Mouse (Mus musculus): ENCODE results near the gene Dcaf12l2. TPM values are rescaled to one million over a fixed set of nuclear protein-coding genes. Genes with fewer than 3 reads are reported as not detected.
A peak's percentile ranks its signal among the peaks of the same experiment; 100 is the strongest.

The Dcaf12l2 gene
- polyA plus RNA-seq (2014; fragmentation: Nextera tagmentation; extraction: Ambion mirVana): 1.4 and 1.6 TPM in 2 replicates

DNA sequence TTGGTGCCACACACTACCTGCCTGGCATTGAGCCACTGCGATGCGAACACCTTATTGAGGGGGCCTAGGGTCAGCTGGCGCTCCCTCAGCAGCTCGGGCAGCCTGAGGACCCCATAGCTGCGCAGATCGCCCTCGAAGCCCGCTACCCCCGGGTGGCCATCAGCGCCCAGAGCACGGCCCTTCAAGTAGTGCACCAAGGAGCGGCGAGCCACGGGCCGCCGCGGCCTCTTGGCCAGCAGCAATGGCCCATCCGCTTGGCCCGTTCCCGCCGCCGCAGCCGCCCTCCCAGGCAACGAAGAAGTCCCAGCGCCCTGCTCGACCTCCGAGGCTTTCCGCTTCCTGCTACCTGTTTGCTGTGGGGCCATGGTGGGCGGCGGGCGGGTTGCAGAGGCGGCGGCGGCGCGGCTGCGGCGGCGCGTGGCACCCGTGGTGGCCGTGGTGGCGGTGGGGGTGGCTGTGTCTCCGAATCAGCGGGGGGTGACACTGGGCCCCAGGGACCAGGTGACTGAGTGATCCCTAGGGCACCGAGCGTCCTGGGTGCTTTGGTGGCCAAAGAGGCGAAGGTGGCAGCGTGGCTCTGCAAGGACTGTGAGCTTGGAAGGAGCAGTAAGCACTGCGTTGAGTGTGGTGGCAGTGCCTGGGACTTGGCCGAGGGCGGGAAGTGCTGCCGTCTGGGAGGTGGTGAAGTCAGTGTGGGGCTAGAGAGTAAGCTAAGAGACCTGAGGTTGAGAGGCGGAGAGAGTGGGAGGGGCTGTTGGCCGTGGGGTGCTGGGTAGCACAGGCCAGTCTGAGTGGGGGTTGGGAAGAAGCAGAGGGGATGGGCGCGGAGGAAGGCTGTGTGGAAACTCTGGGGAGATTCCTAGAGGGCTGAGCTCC lies at the start of gene Dcaf12l2:
Dcaf12l2 (minus strand) TSS at position 697 of the 876 bp plus-strand sequence.
- WGBS: 21% methylated on average over 57 of the region's 57 CpGs
- peak within 1 kb of the TSS; percentile 63 for H3K4me2 ChIP-seq (replicated peaks; ENCODE audit: low read depth, low read length)

DNA sequence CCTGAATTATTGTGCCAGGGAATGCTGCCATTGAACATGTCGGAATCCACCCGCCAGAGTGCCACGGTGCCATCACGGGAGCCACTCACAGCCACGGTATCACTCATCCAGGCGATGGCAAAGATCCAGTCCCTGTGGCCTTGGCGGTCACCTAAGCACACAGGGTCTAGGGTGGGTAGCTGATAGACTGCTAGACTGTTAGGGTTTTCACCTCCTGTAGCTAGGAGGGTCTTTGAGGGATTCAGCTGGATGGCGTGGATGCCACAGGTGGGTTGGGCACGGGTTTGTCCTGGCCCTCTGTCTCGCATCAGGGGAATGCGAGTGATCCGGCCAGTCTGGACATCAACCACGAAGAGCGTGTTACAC lies 879 bp downstream of the Dcaf12l2 start:
- H3K4me1 ChIP-seq (ENCODE audit: control insufficient read depth, insufficient read depth, low read length): no peaks in the 10 kb centered on the region
- no peaks in the 10 kb centered on the region for H3K9me3 ChIP-seq (ENCODE audit: control insufficient read depth, low read length)
- peak overlapping the region; percentile 63 for H3K4me2 ChIP-seq (replicated peaks; ENCODE audit: low read depth, low read length)
- H3K27ac ChIP-seq (ENCODE audit: low read depth, low read length): no peak overlapping the region
- 81% methylated on average over 14 of the region's 14 CpGs for WGBS
- H3K9ac ChIP-seq (ENCODE audit: low read depth, low read length): peak overlapping the region; percentile 48; the same call in 1 of the 2 replicates
- H3K36me3 ChIP-seq (ENCODE audit: control insufficient read depth, insufficient read depth, low read length): no peaks in the 10 kb centered on the region
- no peaks in the 10 kb centered on the region for H3K27me3 ChIP-seq (ENCODE audit: control insufficient read depth, insufficient read depth, low read length)
- H3K4me3 ChIP-seq (ENCODE audit: low read length): peak overlapping the region; percentile 43
- no peak for ATAC-seq (ENCODE audit: low FRiP score, low TSS enrichment)

More for the DNA sequence above, at the start of gene Dcaf12l2:
- no peaks in the 10 kb centered on the region for H3K4me1 ChIP-seq (ENCODE audit: control insufficient read depth, insufficient read depth, low read length)
- ATAC-seq (ENCODE audit: low FRiP score, low TSS enrichment): peak; percentile 96
- peak within 1 kb of the TSS; percentile 43 for H3K4me3 ChIP-seq (ENCODE audit: low read length)
- no peak within 1 kb of the TSS for H3K27ac ChIP-seq (ENCODE audit: low read depth, low read length)
- peak within 1 kb of the TSS; percentile 48 for H3K9ac ChIP-seq (ENCODE audit: low read depth, low read length)
- no peaks in the 10 kb centered on the region for H3K27me3 ChIP-seq (ENCODE audit: control insufficient read depth, insufficient read depth, low read length)
- H3K36me3 ChIP-seq (ENCODE audit: control insufficient read depth, insufficient read depth, low read length): no peaks in the 10 kb centered on the region
- no peaks in the 10 kb centered on the region for H3K9me3 ChIP-seq (ENCODE audit: control insufficient read depth, low read length)
